Mouse (Mus musculus) activated CD4-positive, CD25-positive, alpha-beta regulatory T cell, adult 4 months (primary cell): ENCODE measurements around the gene Fgf5. TPM values are rescaled to one million over a fixed set of nuclear protein-coding genes. Genes with fewer than 3 reads are reported as not detected.

ENCODE experiments used
- ATAC-seq: one replicate; pipeline ENCODE4 v1.8.0; 2017
- polyA plus RNA-seq, 2 experiments: library from polyadenylated mRNA; unstranded; fragments of 100-300 nt; shearing (Covaris generic); gene quantifications; one replicate each; pipeline ENCODE4 v1.2.1; 2017

The Fgf5 gene
- polyA plus RNA-seq, 2 experiments from 2014 or later: not detected

DNA sequence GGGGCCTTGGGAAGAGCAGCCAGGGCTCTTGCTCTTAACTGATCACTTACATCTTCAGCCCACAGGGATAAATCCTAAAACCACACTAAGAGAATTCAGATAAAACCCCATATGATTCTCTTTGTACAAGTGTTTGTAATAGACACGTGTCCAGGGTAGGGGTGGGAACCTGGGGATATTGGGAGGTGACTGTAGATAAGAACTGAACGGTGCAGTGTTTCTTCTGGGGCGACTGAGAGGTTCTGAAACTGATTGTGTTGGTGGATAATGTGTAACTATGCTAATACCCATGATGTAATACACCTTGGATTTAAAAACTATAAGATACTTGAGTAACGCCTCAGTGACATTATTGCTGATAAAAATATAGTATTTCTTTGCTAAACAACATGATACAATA lies 51.7 kb downstream of the Fgf5 start:
- ATAC-seq: no peak

DNA sequence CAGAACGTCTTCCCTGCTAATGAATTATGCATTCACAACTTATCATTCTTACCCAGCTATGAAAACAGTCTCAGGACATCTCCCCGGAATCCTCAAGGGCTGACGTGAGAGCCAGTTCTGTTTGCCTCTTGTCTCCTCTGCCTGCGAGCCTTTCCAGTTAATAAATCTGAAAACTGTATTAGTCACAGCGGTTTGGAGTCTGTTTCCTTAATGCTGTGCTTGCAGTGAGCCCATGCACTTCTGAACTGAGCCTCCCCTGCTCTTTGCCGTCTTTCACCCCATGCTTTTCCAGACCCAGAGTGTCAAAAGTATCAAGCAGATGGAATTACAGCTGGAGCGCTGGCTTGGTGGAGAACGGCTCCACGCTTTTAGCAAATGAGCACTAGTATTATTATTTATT lies 52.5 kb downstream of the Fgf5 start:
- no peak for ATAC-seq

DNA sequence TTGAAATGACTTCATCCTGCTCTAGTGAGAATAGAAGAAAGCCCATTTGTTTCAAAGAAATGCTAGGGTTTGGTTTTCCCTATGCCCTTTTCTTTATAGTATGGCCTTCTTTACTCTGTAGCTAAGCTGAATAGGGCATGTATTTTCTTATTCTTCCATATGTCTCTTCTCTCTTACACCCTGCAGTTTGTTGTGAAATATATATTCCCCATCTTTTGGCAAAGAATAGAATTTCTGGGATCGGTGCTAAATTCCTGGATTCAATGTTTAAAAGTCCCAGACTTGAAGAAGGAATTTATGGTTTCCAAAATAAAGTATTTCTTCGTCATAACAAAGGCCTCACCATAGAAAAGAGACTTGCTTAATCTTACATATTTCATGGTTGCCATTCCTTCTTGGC lies 72.6 kb downstream of the Fgf5 start:
- no peak for ATAC-seq

Other genes with a start within 250 kb of the Fgf5 start
- gene Antxr2, start 223.1 kb upstream of the Fgf5 start, polyA plus RNA-seq: 10 to 100 TPM in 1 of 2 experiments, 1 to 10 TPM in 1; 9.1 to 11.8 TPM
- not detected for gene Prdm8, start 87.0 kb upstream of the Fgf5 start, polyA plus RNA-seq
- not detected for gene Cfap299, start 75.1 kb downstream of the Fgf5 start, polyA plus RNA-seq